Mouse (Mus musculus) CH12.LX (cell line): ENCODE results near the gene Nudt16. TPM values are rescaled to one million over a fixed set of nuclear protein-coding genes. Genes with fewer than 3 reads are reported as not detected.

ENCODE experiments used
- DNase-seq: peaks from one replicate; pipeline ENCODE4 v3.0.0-alpha.2; 2013; ENCODE audit errors: extremely low read depth
- H3K27ac ChIP-seq: 2 replicates; pipeline ENCODE4 v1.5.1; 2012; ENCODE audit warnings: low read depth, mild to moderate bottlenecking, control low read depth, moderate library complexity; ENCODE audit not compliant: insufficient read depth
- H3K27me3 ChIP-seq: replicated peaks from 2 replicates; pipeline ENCODE3; 2012; ENCODE audit warnings: inconsistent platforms
- H3K36me3 ChIP-seq, 2 experiments: replicated peaks in 1 of 2; 2 replicates each; pipeline versions ENCODE3 to v1.6.1; 2012; ENCODE audit warnings: inconsistent platforms in 1 of 2, low read length in 1 of 2, mild to moderate bottlenecking in 1 of 2, mixed read lengths in 1 of 2, moderate library complexity in 1 of 2; ENCODE audit not compliant: control insufficient read depth in 1 of 2, insufficient read depth in 1 of 2
- H3K4me1 ChIP-seq, 2 experiments: 2 replicates each; pipeline ENCODE4 v1.6.1; 2012; ENCODE audit warnings: inconsistent platforms in 1 of 2, moderate library complexity in 1 of 2; ENCODE audit not compliant: insufficient read depth in 2 of 2, control insufficient read depth in 1 of 2
- H3K4me2 ChIP-seq: 2 replicates; pipeline ENCODE4 v1.6.1; 2012; ENCODE audit warnings: low read depth, mild to moderate bottlenecking, control low read depth; ENCODE audit not compliant: poor library complexity, insufficient read depth, severe bottlenecking
- H3K4me3 ChIP-seq, 3 experiments: fragments of 150-350 bp in 1 of 3; sonication (generic) in 1 of 3; replicated peaks in 1 of 3; 2 replicates each; pipeline versions ENCODE3 to v1.5.1; 2011 to 2012; ENCODE audit warnings: low read depth in 2 of 3, low read length in 2 of 3, mild to moderate bottlenecking in 2 of 3, moderate library complexity in 2 of 3, control low read depth in 1 of 3, improper control_type of control experiment in 1 of 3, inconsistent platforms in 1 of 3, mixed read lengths in 1 of 3; ENCODE audit not compliant: poor library complexity in 1 of 3
- H3K79me2 ChIP-seq: replicated peaks from 2 replicates; pipeline ENCODE4 v1.6.1; 2012; ENCODE audit warnings: mild to moderate bottlenecking, moderate library complexity; ENCODE audit not compliant: control insufficient read depth, poor library complexity, insufficient read depth, severe bottlenecking; ENCODE audit errors: extremely low read depth
- H3K9ac ChIP-seq: 2 replicates; pipeline ENCODE4 v1.6.1; 2012; ENCODE audit warnings: low read depth, mild to moderate bottlenecking, control low read depth, moderate library complexity; ENCODE audit not compliant: insufficient read depth
- H3K9me3 ChIP-seq: replicated peaks from 2 replicates; pipeline ENCODE3; 2012; ENCODE audit warnings: low read length, inconsistent platforms, mixed read lengths
- BHLHE40 ChIP-seq: IDR thresholded peaks from 2 replicates; pipeline ENCODE4 v1.6.1; 2011; ENCODE audit warnings: mild to moderate bottlenecking, low read depth, low read length, improper control_type of control experiment
- E2F4 ChIP-seq: IDR thresholded peaks from 2 replicates; pipeline ENCODE4 v1.6.1; 2011; ENCODE audit warnings: low read depth, low read length, improper control_type of control experiment; ENCODE audit not compliant: insufficient replicate concordance
- ELF1 ChIP-seq: IDR thresholded peaks from 2 replicates; pipeline ENCODE4 v1.6.1; 2014; ENCODE audit warnings: low read depth, mild to moderate bottlenecking, inconsistent platforms, low read length, improper control_type of control experiment
- EP300 ChIP-seq: IDR thresholded peaks from 2 replicates; pipeline ENCODE4 v1.6.1; 2011; ENCODE audit warnings: low read length, improper control_type of control experiment
- ETS1 ChIP-seq: conservative IDR thresholded peaks from 2 replicates; pipeline ENCODE4 v1.6.1; 2012; ENCODE audit warnings: low read depth, mild to moderate bottlenecking, inconsistent platforms, low read length, improper control_type of control experiment, moderate library complexity
- GABPA ChIP-seq: IDR thresholded peaks from 2 replicates; pipeline ENCODE4 v1.6.1; 2012; ENCODE audit warnings: low read depth, low read length, improper control_type of control experiment, inconsistent platforms; ENCODE audit not compliant: insufficient replicate concordance
- HCFC1 ChIP-seq: IDR thresholded peaks from 2 replicates; pipeline ENCODE4 v1.6.1; 2012; ENCODE audit warnings: low read depth, mild to moderate bottlenecking, inconsistent platforms, low read length, improper control_type of control experiment
- JUN ChIP-seq: IDR thresholded peaks from 2 replicates; pipeline ENCODE4 v1.6.1; 2011; ENCODE audit warnings: low read depth, mild to moderate bottlenecking, low read length, improper control_type of control experiment, moderate library complexity; ENCODE audit not compliant: insufficient read depth
- JUND ChIP-seq: conservative IDR thresholded peaks from 2 replicates; pipeline ENCODE4 v1.6.1; 2011; ENCODE audit warnings: low read depth, low read length, improper control_type of control experiment
- MAFK ChIP-seq: IDR thresholded peaks from 2 replicates; pipeline ENCODE4 v1.6.1; 2011; ENCODE audit warnings: low read length, improper control_type of control experiment; ENCODE audit not compliant: insufficient replicate concordance
- MEF2A ChIP-seq: IDR thresholded peaks from 2 replicates; pipeline ENCODE4 v1.6.1; 2014; ENCODE audit warnings: low read depth, mild to moderate bottlenecking, inconsistent platforms, low read length, improper control_type of control experiment, borderline replicate concordance
- MXI1 ChIP-seq: IDR thresholded peaks from 2 replicates; pipeline ENCODE4 v1.6.1; 2011; ENCODE audit warnings: mild to moderate bottlenecking, low read depth, low read length, improper control_type of control experiment
- NELFE ChIP-seq: IDR thresholded peaks from 2 replicates; pipeline ENCODE4 v1.6.1; 2011; ENCODE audit warnings: low read depth, low read length, improper control_type of control experiment
- NRF1 ChIP-seq: IDR thresholded peaks from 2 replicates; pipeline ENCODE4 v1.6.1; 2014; ENCODE audit warnings: low read depth, mild to moderate bottlenecking, inconsistent platforms, low read length, improper control_type of control experiment, moderate library complexity
- POLR2AphosphoS2 ChIP-seq: IDR thresholded peaks from 2 replicates; pipeline ENCODE4 v1.6.1; 2011; ENCODE audit warnings: low read depth, low read length, improper control_type of control experiment
- SIN3A ChIP-seq: IDR thresholded peaks from 2 replicates; pipeline ENCODE4 v1.6.1; 2012; ENCODE audit warnings: low read length, improper control_type of control experiment, inconsistent platforms
- SMC3 ChIP-seq: IDR thresholded peaks from 2 replicates; pipeline ENCODE4 v1.6.1; 2011; ENCODE audit warnings: low read depth, low read length, improper control_type of control experiment
- TBP ChIP-seq: conservative IDR thresholded peaks from 2 replicates; pipeline ENCODE4 v1.6.1; 2011; ENCODE audit warnings: low read depth, low read length, improper control_type of control experiment
- USF1 ChIP-seq: IDR thresholded peaks from 2 replicates; pipeline ENCODE4 v1.6.1; 2014; ENCODE audit warnings: low read depth, mild to moderate bottlenecking, inconsistent platforms, low read length, improper control_type of control experiment
- ZKSCAN1 ChIP-seq: IDR thresholded peaks from 2 replicates; pipeline ENCODE4 v1.6.1; 2012; ENCODE audit warnings: low read depth, inconsistent platforms, low read length, improper control_type of control experiment, borderline replicate concordance
- ZNF384 ChIP-seq: IDR thresholded peaks from 2 replicates; pipeline ENCODE4 v1.6.1; 2012; ENCODE audit warnings: low read depth, low read length, improper control_type of control experiment, inconsistent platforms
- dilution Hi-C: fragments of 300-500 bp; cut with MboI; formaldehyde crosslinking; loops from 2 replicates; pipeline ENCODE4 v1.14.3; 2020; ENCODE audit warnings: low sequenced_read_pairs; ENCODE audit not compliant: extremely low pct_unique_long_range_greater_than_20kb, extremely low pct_ligation_motif_present
- in situ Hi-C: fragments of 300-500 bp; cut with MboI; formaldehyde crosslinking; loops from 3 replicates; pipeline ENCODE4 v1.14.3; 2019; ENCODE audit warnings: low sequenced_read_pairs, low pct_ligation_motif_present, low pct_unique_long_range_greater_than_20kb, mixed read lengths
- polyA plus RNA-seq: library from polyadenylated mRNA; unstranded; fragments of >175 nt; gene quantifications from 2 replicates; pipeline ENCODE4 v1.2.1, GENCODE M21; 2012; ENCODE audit warnings: low read depth; ENCODE audit not compliant: insufficient read length
- total RNA-seq, 2 experiments: library from RNA; depleted of rRNA; stranded (reverse); fragments of 300-350 nt in 1 of 2; fragments of >200 nt in 1 of 2; gene quantifications; 2 replicates each; pipeline ENCODE4 v1.2.3; 2012 to 2014

The Nudt16 gene
- total and polyA plus RNA-seq, 3 experiments: 18.9 to 22.2 (median 20.6) TPM

DNA sequence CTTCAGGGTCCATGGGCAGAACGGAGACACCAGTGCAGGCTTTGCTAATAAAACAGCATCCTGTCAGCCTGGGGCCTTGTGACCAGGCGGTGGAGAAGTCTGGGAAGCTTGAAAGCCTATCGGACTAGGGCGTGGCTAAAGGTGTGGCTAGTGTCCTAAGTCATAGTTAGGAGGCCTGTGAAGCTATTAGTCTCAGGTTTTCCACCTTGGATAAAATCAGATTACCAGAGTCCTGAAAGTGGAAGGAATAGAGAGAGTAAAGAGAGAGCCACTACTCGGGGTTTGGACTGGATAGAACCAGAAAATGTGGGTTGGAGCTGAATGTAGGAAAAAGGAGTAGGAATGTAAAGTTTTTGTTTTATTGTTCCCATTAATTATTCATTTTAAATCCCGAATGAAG lies 13.4 kb upstream of the Nudt16 start, which contains the start of gene 1700080E11Rik:
Gene 1700080E11Rik (minus strand): TSS at position 101 of the 400 bp plus-strand sequence.
- Histone ChIP-seq H3K9me3 (no peaks in the 10 kb centered on the region), H3K27me3 (no peaks in the 10 kb centered on the region), H3K36me3 (no peaks in the 10 kb centered on the region), H3K9ac (no peak within 1 kb of the TSS), H3K4me1 (no peaks in the 10 kb centered on the region), H3K79me2 (no peaks in the 10 kb centered on the region), H3K4me2 (no peak within 1 kb of the TSS), H3K4me3 (no peak within 1 kb of the TSS), H3K27ac (no peak within 1 kb of the TSS)
- in situ Hi-C loops: loop anchor here (25.0 kb wide), 1 partner anchor 242 kb away; the partner anchor contains the start of genes Aste1 and Nek11
- TF ChIP-seq SIN3A (no peak), BHLHE40 (no peak), E2F4 (no peak), NELFE (no peak), ELF1 (no peak), JUND (no peak), MAFK (no peak), MEF2A (no peak), JUN (no peak), ETS1 (no peak), NRF1 (no peak), ZNF384 (no peak), TBP (no peak), SMC3 (no peak), GABPA (no peak), ZKSCAN1 (no peak), EP300 (no peak)
- DNase-seq: no peak
- dilution Hi-C loops: no loop called here

DNA sequence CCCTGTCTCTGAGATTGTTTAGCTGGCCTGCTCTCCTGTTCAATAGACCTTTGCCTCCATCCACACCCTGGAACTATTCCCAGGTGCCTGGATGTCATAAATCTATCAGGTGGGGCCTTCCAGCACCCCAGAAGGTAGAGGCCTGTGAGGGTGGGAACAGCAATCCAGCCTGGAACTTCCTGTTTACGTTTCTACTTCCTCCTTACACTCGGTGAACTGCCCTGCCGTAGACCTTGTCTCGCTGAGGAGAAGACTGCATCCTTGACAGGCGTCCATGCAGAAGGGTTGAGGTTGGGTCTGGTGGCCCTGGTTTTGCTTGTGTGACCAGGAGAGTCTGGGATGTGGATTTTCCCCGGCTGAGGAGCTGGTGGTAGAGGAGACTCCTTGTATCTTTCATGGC lies 7.6 kb upstream of the Nudt16 start:
- no peak overlapping the region for H3K4me3 ChIP-seq
- in situ Hi-C loops: loop anchor here (25.0 kb wide), 1 partner anchor 248 kb away; the partner anchor contains the start of genes Aste1 and Nek11

More for the DNA sequence above, 7.6 kb upstream of the Nudt16 start:
- no peaks in the 10 kb centered on the region for H3K79me2 ChIP-seq
- no peaks in the 10 kb centered on the region for H3K4me1 ChIP-seq
- no peak overlapping the region for H3K9ac ChIP-seq
- no peak overlapping the region for H3K27ac ChIP-seq
- no peak overlapping the region for H3K4me2 ChIP-seq
- no peaks in the 10 kb centered on the region for H3K27me3 ChIP-seq
- dilution Hi-C loops: no loop called here
- H3K36me3 ChIP-seq: no peaks in the 10 kb centered on the region
- no peaks in the 10 kb centered on the region for H3K9me3 ChIP-seq
- DNase-seq: no peak
- TF ChIP-seq MXI1 (no peak), GABPA (no peak), USF1 (no peak), HCFC1 (no peak), SIN3A (no peak), SMC3 (no peak), ZNF384 (no peak), POLR2AphosphoS2 (no peak)
